Mouse (Mus musculus) liver, adult 2 months (tissue): ENCODE results near the gene Slc39a11.

Experiments used
- CTCF ChIP-seq: fragments of 200-500 bp; IDR thresholded peaks from 2 replicates; pipeline ENCODE4 v1.5.1; 2011; ENCODE audit warnings: low read depth, low read length, control low read depth
- POLR2A ChIP-seq: fragments of 200-500 bp; IDR thresholded peaks from 2 replicates; pipeline ENCODE4 v1.6.1; 2011; ENCODE audit warnings: low read length, control low read depth; ENCODE audit not compliant: insufficient read depth; ENCODE audit errors: extremely low read depth

DNA sequence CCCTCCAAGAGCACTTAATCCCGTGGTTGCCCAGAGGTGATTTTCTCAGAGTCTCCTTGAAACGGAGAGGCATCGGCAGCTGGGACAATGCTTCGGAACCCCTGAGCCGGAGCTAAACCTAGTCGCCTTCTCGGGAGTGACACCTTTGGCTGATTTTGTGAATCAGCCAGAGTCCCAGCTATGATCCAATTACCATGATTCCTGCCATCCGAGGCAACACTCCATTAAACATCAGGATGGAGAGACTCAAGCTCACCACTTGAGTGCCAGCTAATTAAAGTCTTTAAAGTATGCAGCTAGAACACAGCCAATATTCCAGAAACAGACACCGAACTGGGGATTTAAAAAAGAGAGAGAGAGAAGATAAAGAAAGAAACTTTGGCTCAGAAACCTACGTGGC, 136.9 kb downstream of the Slc39a11 start:
- TF ChIP-seq POLR2A (no peak), CTCF (no peak)
